Mouse (Mus musculus) MEL (cell line): ENCODE measurements around the gene Chrna1. TPM values are rescaled to one million over a fixed set of nuclear protein-coding genes. Genes with fewer than 3 reads are reported as not detected.

Experiments used
- DNase-seq: peaks from one replicate; pipeline ENCODE4 v3.0.0; 2011; ENCODE audit warnings: low read depth, low spot score
- H3K27ac ChIP-seq: 2 replicates; pipeline ENCODE4 v1.5.1; 2012; ENCODE audit warnings: low read depth, mild to moderate bottlenecking, control low read depth, low read length, moderate library complexity; ENCODE audit not compliant: control insufficient read depth
- H3K27me3 ChIP-seq, 2 experiments: fragments of 150-350 bp in 1 of 2; sonication (generic) in 1 of 2; 2 replicates each; pipeline ENCODE4 v1.6.1; 2012; ENCODE audit warnings: low read length in 2 of 2, mild to moderate bottlenecking in 2 of 2, improper control_type of control experiment in 1 of 2, moderate library complexity in 1 of 2; ENCODE audit not compliant: insufficient read depth in 2 of 2, control insufficient read depth in 1 of 2
- H3K36me3 ChIP-seq, 2 experiments: 2 replicates each; pipeline ENCODE4 v1.6.1; 2012 to 2014; ENCODE audit warnings: low read length in 2 of 2, improper control_type of control experiment in 1 of 2, inconsistent platforms in 1 of 2, mild to moderate bottlenecking in 1 of 2; ENCODE audit not compliant: insufficient read depth in 2 of 2, control insufficient read depth in 1 of 2
- H3K4me1 ChIP-seq, 2 experiments: fragments of 150-350 bp in 1 of 2; sonication (generic) in 1 of 2; 2 replicates each; pipeline ENCODE4 v1.6.1; 2012; ENCODE audit warnings: low read length in 2 of 2, improper control_type of control experiment in 1 of 2, mild to moderate bottlenecking in 1 of 2; ENCODE audit not compliant: insufficient read depth in 2 of 2, control insufficient read depth in 1 of 2
- H3K4me3 ChIP-seq, 2 experiments: fragments of 150-350 bp in 1 of 2; sonication (generic) in 1 of 2; 2 replicates each; pipeline ENCODE4 v1.5.1; 2012; ENCODE audit warnings: low read depth in 2 of 2, low read length in 2 of 2, mild to moderate bottlenecking in 2 of 2, moderate library complexity in 2 of 2, control low read depth in 1 of 2, improper control_type of control experiment in 1 of 2; ENCODE audit not compliant: control insufficient read depth in 1 of 2, insufficient read depth in 1 of 2
- H3K79me2 ChIP-seq: 2 replicates; pipeline ENCODE4 v1.6.1; 2012; ENCODE audit warnings: mild to moderate bottlenecking, low read length, moderate library complexity; ENCODE audit not compliant: control insufficient read depth, poor library complexity, insufficient read depth
- H3K9ac ChIP-seq: 2 replicates; pipeline ENCODE4 v1.6.1; 2012; ENCODE audit warnings: low read depth, mild to moderate bottlenecking, control low read depth, low read length, moderate library complexity; ENCODE audit not compliant: control insufficient read depth, poor library complexity, severe bottlenecking
- H3K9me3 ChIP-seq: fragments of 150-350 bp; sonication (generic); replicated peaks from 2 replicates; pipeline ENCODE4 v1.6.1; 2012; ENCODE audit warnings: mild to moderate bottlenecking, low read length, improper control_type of control experiment, moderate library complexity; ENCODE audit not compliant: insufficient read depth
- BHLHE40 ChIP-seq: IDR thresholded peaks from 2 replicates; pipeline ENCODE4 v1.6.1; 2012; ENCODE audit warnings: low read depth, mild to moderate bottlenecking, inconsistent platforms, low read length, improper control_type of control experiment, borderline replicate concordance
- CHD2 ChIP-seq: IDR thresholded peaks from 2 replicates; pipeline ENCODE4 v1.6.1; 2011; ENCODE audit warnings: low read length, improper control_type of control experiment
- CTCF ChIP-seq, 3 experiments: IDR thresholded peaks in 2 of 3; conservative IDR thresholded peaks in 1 of 3; 2 replicates each; pipeline ENCODE4 v1.5.1; 2011 to 2012; ENCODE audit warnings: low read length in 3 of 3, low read depth in 2 of 3, mild to moderate bottlenecking in 2 of 3, improper control_type of control experiment in 1 of 3, inconsistent platforms in 1 of 3, mixed read lengths in 1 of 3, moderate library complexity in 1 of 3; ENCODE audit not compliant: control insufficient read depth in 1 of 3, insufficient read depth in 1 of 3, poor library complexity in 1 of 3, severe bottlenecking in 1 of 3
- E2F4 ChIP-seq: IDR thresholded peaks from 2 replicates; pipeline ENCODE4 v1.6.1; 2011; ENCODE audit warnings: low read depth, low read length, improper control_type of control experiment, borderline replicate concordance
- ELF1 ChIP-seq: IDR thresholded peaks from 2 replicates; pipeline ENCODE4 v1.6.1; 2014; ENCODE audit warnings: low read depth, mild to moderate bottlenecking, inconsistent platforms, low read length, improper control_type of control experiment, moderate library complexity
- ETS1 ChIP-seq: IDR thresholded peaks from 2 replicates; pipeline ENCODE4 v1.6.1; 2012; ENCODE audit warnings: low read depth, mild to moderate bottlenecking, inconsistent platforms, low read length, improper control_type of control experiment, moderate library complexity
- GABPA ChIP-seq: IDR thresholded peaks from 2 replicates; pipeline ENCODE4 v1.6.1; 2012; ENCODE audit warnings: low read depth, mild to moderate bottlenecking, inconsistent platforms, low read length, improper control_type of control experiment, moderate library complexity
- GATA1 ChIP-seq: IDR thresholded peaks from 2 replicates; pipeline ENCODE4 v1.6.1; 2011; ENCODE audit warnings: low read depth, low read length, improper control_type of control experiment
- HCFC1 ChIP-seq: IDR thresholded peaks from 2 replicates; pipeline ENCODE4 v1.6.1; 2012; ENCODE audit warnings: low read depth, mild to moderate bottlenecking, inconsistent platforms, low read length, improper control_type of control experiment, moderate library complexity
- JUND ChIP-seq: IDR thresholded peaks from 2 replicates; pipeline ENCODE4 v1.6.1; 2011; ENCODE audit warnings: low read depth, mild to moderate bottlenecking, improper control_type of control experiment, low read length
- KAT2A ChIP-seq: conservative IDR thresholded peaks from 2 replicates; pipeline ENCODE4 v1.6.1; 2012; ENCODE audit warnings: low read depth, low read length, improper control_type of control experiment, inconsistent platforms
- MAZ ChIP-seq: IDR thresholded peaks from 2 replicates; pipeline ENCODE4 v1.6.1; 2012; ENCODE audit warnings: low read depth, mild to moderate bottlenecking, inconsistent platforms, low read length, improper control_type of control experiment
- MEF2A ChIP-seq: IDR thresholded peaks from 2 replicates; pipeline ENCODE4 v1.6.1; 2014; ENCODE audit warnings: low read depth, mild to moderate bottlenecking, inconsistent platforms, low read length, improper control_type of control experiment; ENCODE audit not compliant: poor library complexity, insufficient replicate concordance, severe bottlenecking; ENCODE audit errors: extremely low read depth
- MYB ChIP-seq: IDR thresholded peaks from 2 replicates; pipeline ENCODE4 v1.6.1; 2011; ENCODE audit warnings: mild to moderate bottlenecking, low read depth, low read length, improper control_type of control experiment
- MYC ChIP-seq: IDR thresholded peaks from 2 replicates; pipeline ENCODE4 v1.6.1; 2011; ENCODE audit warnings: low read depth, mild to moderate bottlenecking, low read length, improper control_type of control experiment, moderate library complexity
- POLR2A ChIP-seq, 2 experiments: IDR thresholded peaks; 2 replicates each; pipeline ENCODE4 v1.6.1; 2011 to 2012; ENCODE audit warnings: low read length in 2 of 2, mild to moderate bottlenecking in 2 of 2, control low read depth in 1 of 2, improper control_type of control experiment in 1 of 2, low read depth in 1 of 2, moderate library complexity in 1 of 2; ENCODE audit not compliant: control insufficient read depth in 1 of 2, insufficient read depth in 1 of 2, poor library complexity in 1 of 2
- POLR2AphosphoS2 ChIP-seq: IDR thresholded peaks from 2 replicates; pipeline ENCODE4 v1.6.1; 2011; ENCODE audit warnings: low read length, improper control_type of control experiment
- POLR2AphosphoS5 ChIP-seq: IDR thresholded peaks from 2 replicates; pipeline ENCODE4 v1.6.1; 2012; ENCODE audit warnings: low read depth, borderline replicate concordance, mild to moderate bottlenecking, inconsistent platforms, low read length, moderate library complexity, mixed read lengths
- RCOR1 ChIP-seq: IDR thresholded peaks from 2 replicates; pipeline ENCODE4 v1.6.1; 2012; ENCODE audit warnings: low read depth, mild to moderate bottlenecking, inconsistent platforms, low read length, improper control_type of control experiment
- SIN3A ChIP-seq: IDR thresholded peaks from 2 replicates; pipeline ENCODE4 v1.6.1; 2012; ENCODE audit warnings: low read length, improper control_type of control experiment, inconsistent platforms
- SMC3 ChIP-seq: IDR thresholded peaks from 2 replicates; pipeline ENCODE4 v1.6.1; 2011; ENCODE audit warnings: low read depth, low read length, improper control_type of control experiment
- TBP ChIP-seq: IDR thresholded peaks from 2 replicates; pipeline ENCODE4 v1.8.0; 2011; ENCODE audit warnings: low read depth, low read length, improper control_type of control experiment
- UBTF ChIP-seq: IDR thresholded peaks from 2 replicates; pipeline ENCODE4 v1.6.1; 2012; ENCODE audit warnings: low read depth, mild to moderate bottlenecking, inconsistent platforms, low read length, improper control_type of control experiment, moderate library complexity, borderline replicate concordance; ENCODE audit not compliant: insufficient read depth
- USF1 ChIP-seq: IDR thresholded peaks from 2 replicates; pipeline ENCODE4 v1.6.1; 2014; ENCODE audit warnings: low read depth, mild to moderate bottlenecking, inconsistent platforms, low read length, improper control_type of control experiment, moderate library complexity
- ZC3H11A ChIP-seq: IDR thresholded peaks from 2 replicates; pipeline ENCODE4 v1.6.1; 2012; ENCODE audit warnings: low read depth, mild to moderate bottlenecking, inconsistent platforms, low read length, improper control_type of control experiment
- ZKSCAN1 ChIP-seq: IDR thresholded peaks from 2 replicates; pipeline ENCODE4 v1.6.1; 2012; ENCODE audit warnings: low read depth, mild to moderate bottlenecking, inconsistent platforms, low read length, improper control_type of control experiment, moderate library complexity
- ZMIZ1 ChIP-seq: IDR thresholded peaks from 2 replicates; pipeline ENCODE4 v1.6.1; 2012; ENCODE audit warnings: low read depth, mild to moderate bottlenecking, inconsistent platforms, low read length, improper control_type of control experiment, moderate library complexity
- ZNF384 ChIP-seq: IDR thresholded peaks from 2 replicates; pipeline ENCODE4 v1.6.1; 2012; ENCODE audit warnings: low read depth, mild to moderate bottlenecking, inconsistent platforms, low read length, improper control_type of control experiment
- polyA plus RNA-seq, 2 experiments: library from polyadenylated mRNA; stranded (reverse) in 1 of 2; unstranded in 1 of 2; fragments of >175 nt in 1 of 2; fragments of >200 nt in 1 of 2; gene quantifications; 2 replicates each; pipeline versions ENCODE4 v1.2.1 to v1.2.4; 2012; ENCODE audit warnings: low replicate concordance in 2 of 2, low read depth in 1 of 2; ENCODE audit not compliant: insufficient read length in 2 of 2, insufficient read depth in 1 of 2, missing spikeins in 1 of 2
- total RNA-seq: library from RNA; depleted of rRNA; stranded (reverse); fragments of 300-350 nt; gene quantifications from 2 replicates; pipeline ENCODE4 v1.2.3, GENCODE M21; 2012

The Chrna1 gene
- total and polyA plus RNA-seq, 3 experiments, result 0.12 TPM; not detected in 2

- no peak overlapping the region for H3K4me3 ChIP-seq
- H3K9ac ChIP-seq, result no peak overlapping the region
- no peaks in the 10 kb centered on the region for H3K27me3 ChIP-seq
- H3K9me3 ChIP-seq, result no peaks in the 10 kb centered on the region
- no peak overlapping the region for H3K27ac ChIP-seq
- no peak for TF ChIP-seq POLR2AphosphoS5
- no peak for TF ChIP-seq UBTF
- TF ChIP-seq JUND, result no peak
- TF ChIP-seq ZKSCAN1, result no peak
- TF ChIP-seq MYB, result no peak
- TF ChIP-seq RCOR1, result no peak
- no peak for TF ChIP-seq E2F4
- no peak for TF ChIP-seq SIN3A
- TF ChIP-seq CHD2, result no peak
- TF ChIP-seq TBP, result no peak
- TF ChIP-seq HCFC1, result no peak
- no peak for TF ChIP-seq ZNF384
- TF ChIP-seq CTCF (IDR thresholded peaks at IDR 0.05 in 2 of 3, conservative IDR thresholded peaks at IDR 0.05 in 1 of 3; ENCODE audit: control insufficient read depth in 1 of 3, insufficient read depth in 1 of 3, low read depth in 2 of 3, low read length in 3 of 3, poor library complexity in 1 of 3, severe bottlenecking in 1 of 3), result no peak
- TF ChIP-seq BHLHE40, result no peak
- TF ChIP-seq GATA1, result no peak
- TF ChIP-seq GABPA, result no peak
- TF ChIP-seq USF1, result no peak
- TF ChIP-seq POLR2AphosphoS2, result no peak
- no peaks in the 10 kb centered on the region for H3K36me3 ChIP-seq
- no peak for DNase-seq
- no peaks in the 10 kb centered on the region for H3K4me1 ChIP-seq
- H3K79me2 ChIP-seq, result no peaks in the 10 kb centered on the region
These were observed 36.4 kb upstream of the Chrna1 start for GRCm38 (mm10) chr2:73616434-73617057.

GRCm38 (mm10) chr2:73615456-73615855 lies 35.3 kb upstream of the Chrna1 start:
- Histone ChIP-seq H3K4me3 (no peak overlapping the region), H3K36me3 (no peaks in the 10 kb centered on the region), H3K27me3 (no peaks in the 10 kb centered on the region), H3K9ac (no peak overlapping the region), H3K4me1 (no peaks in the 10 kb centered on the region), H3K27ac (no peak overlapping the region), H3K79me2 (no peaks in the 10 kb centered on the region), H3K9me3 (no peaks in the 10 kb centered on the region)
- DNase-seq, result no peak
- TF ChIP-seq POLR2AphosphoS2 (no peak), UBTF (no peak), MEF2A (no peak), MAZ (no peak), POLR2A (IDR thresholded peaks at IDR 0.05; ENCODE audit: control insufficient read depth in 1 of 2, insufficient read depth in 1 of 2, low read depth in 1 of 2, low read length in 2 of 2, poor library complexity in 1 of 2) (no peak), RCOR1 (no peak), USF1 (no peak), MYC (no peak), ELF1 (no peak), GABPA (no peak), ZC3H11A (no peak), ETS1 (no peak), CHD2 (no peak), SMC3 (no peak), ZNF384 (no peak), ZMIZ1 (no peak), KAT2A (no peak), E2F4 (no peak)
